Mouse (Mus musculus) kidney, adult 9 months (tissue): Measurements from ENCODE around the gene Ndufs1.
A peak's percentile ranks its signal among the peaks of the same experiment; 100 is the strongest.
"Not testable (repeated sequence)": the region's sequence is repeated elsewhere in the genome, so short reads cannot be mapped to it uniquely, and the experiment has no call there.

Experiments
- DNase-seq: peaks from one replicate; pipeline ENCODE4 v3.0.0; 2022

The Ndufs1 gene

GRCm38 (mm10) chr1:63176604-63177421, at the start of gene Ndufs1, which contains the start of gene Eef1b2:
TSS of gene Ndufs1 (minus strand) at chr1:63176833.
TSS of gene Eef1b2 (plus strand) at chr1:63176825.
- DNase-seq = peak; percentile 98

GRCm38 (mm10) chr1:63225890-63226289, 49.3 kb upstream of the Ndufs1 start:
- DNase-seq = no peak

GRCm38 (mm10) chr1:63225009-63225408, 48.4 kb upstream of the Ndufs1 start:
- DNase-seq = no peak

GRCm38 (mm10) chr1:63219277-63219676, 42.6 kb upstream of the Ndufs1 start:
- DNase-seq = no peak

- DNase-seq = no peak
These were observed 38.0 kb upstream of the Ndufs1 start for GRCm38 (mm10) chr1:63214631-63215030.

GRCm38 (mm10) chr1:63214271-63214558, 37.6 kb upstream of the Ndufs1 start, which contains the start of gene Gpr1:
TSS of gene Gpr1 (minus strand) at chr1:63214543.
- no peak for DNase-seq

- no peak for DNase-seq
These were observed 37.0 kb upstream of the Ndufs1 start for GRCm38 (mm10) chr1:63213478-63214270.

- DNase-seq = no peak
These were observed 33.4 kb upstream of the Ndufs1 start for GRCm38 (mm10) chr1:63209861-63210529.

- DNase-seq = no peak
These were observed 31.0 kb upstream of the Ndufs1 start for GRCm38 (mm10) chr1:63207607-63208006.

- no peak for DNase-seq
These were observed 28.2 kb upstream of the Ndufs1 start for GRCm38 (mm10) chr1:63204660-63205394.

- DNase-seq = no peak
These were observed 27.5 kb upstream of the Ndufs1 start for GRCm38 (mm10) chr1:63203950-63204659.

GRCm38 (mm10) chr1:63203471-63203870, 26.8 kb upstream of the Ndufs1 start:
- DNase-seq = no peak

- no peak for DNase-seq
These were observed 25.0 kb upstream of the Ndufs1 start for GRCm38 (mm10) chr1:63201672-63202071.

- DNase-seq = no peak
These were observed 23.7 kb upstream of the Ndufs1 start for GRCm38 (mm10) chr1:63200322-63200721.

- no peak for DNase-seq
These were observed 22.8 kb upstream of the Ndufs1 start for GRCm38 (mm10) chr1:63199387-63199786.

GRCm38 (mm10) chr1:63195848-63196512, 19.3 kb upstream of the Ndufs1 start:
- DNase-seq = no peak

GRCm38 (mm10) chr1:63192306-63193065, 15.9 kb upstream of the Ndufs1 start:
- DNase-seq = no peak

- peak; percentile 30 for DNase-seq
These were observed 14.2 kb upstream of the Ndufs1 start for GRCm38 (mm10) chr1:63190851-63191250.

GRCm38 (mm10) chr1:63188536-63188935, 11.9 kb upstream of the Ndufs1 start:
- DNase-seq = no peak

- not testable (repeated sequence) for DNase-seq
These were observed 8.8 kb upstream of the Ndufs1 start for GRCm38 (mm10) chr1:63185430-63185829.
